Mouse (Mus musculus) stomach, postnatal 0 days (tissue): ENCODE measurements around the gene Akap13.

Experiments used
- CTCF ChIP-seq: IDR thresholded peaks from 2 replicates; pipeline ENCODE4 v1.5.1; 2016; ENCODE audit warnings: antibody characterized with exemption, low read depth, mild to moderate bottlenecking, moderate library complexity
- EP300 ChIP-seq: optimal IDR thresholded peaks from 2 replicates; pipeline ENCODE3; 2016; ENCODE audit warnings: antibody characterized with exemption

GRCm38 (mm10) chr7:75642846-75643563, 187.7 kb downstream of the Akap13 start:
- TF ChIP-seq CTCF (no peak), EP300 (no peak)
